Comparison of ENCODE assay signal across 7 mouse cellular contexts in the genomic region with DNA sequence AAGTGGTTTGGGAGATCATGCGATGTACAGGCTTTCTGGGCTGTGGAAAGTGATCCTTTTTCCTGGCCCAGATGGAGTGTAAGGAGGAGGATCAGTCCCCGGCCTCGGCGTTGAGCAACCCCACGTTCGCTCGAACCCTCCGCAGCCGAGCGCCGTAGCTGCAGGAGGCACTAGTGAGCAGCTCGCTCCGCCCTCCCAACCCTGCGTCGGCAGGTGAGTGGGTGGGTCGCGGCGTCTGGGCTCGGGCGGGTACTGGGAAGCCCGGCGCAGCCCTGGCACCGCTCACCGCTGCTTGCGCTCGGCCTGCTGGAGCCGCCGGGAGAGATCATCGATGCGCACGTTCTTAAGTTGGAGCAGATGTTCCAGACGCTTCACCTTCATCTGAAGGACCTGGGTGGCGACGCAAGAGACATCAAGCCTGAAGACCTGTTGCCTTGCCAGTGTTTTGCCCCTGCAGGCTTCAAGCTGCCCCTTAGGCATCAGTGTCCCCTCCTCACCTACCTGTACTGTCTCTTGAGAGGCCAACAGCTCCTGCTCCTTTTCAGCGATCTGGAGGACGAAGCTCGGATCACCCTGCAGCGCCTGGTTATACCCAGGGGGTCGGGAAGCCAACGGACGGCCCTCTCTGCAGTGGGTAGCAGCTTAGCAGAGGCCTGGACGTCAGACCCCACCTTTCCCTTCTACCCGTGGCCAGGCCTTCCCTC. TPM values are rescaled to one million over a fixed set of nuclear protein-coding genes. Genes with fewer than 3 reads are reported as not detected.
DNase-seq lines count a peak whose midpoint lies in the region; ATAC-seq lines count a peak whose summit lies in the region.

No protein-coding gene starts in this region.

- H3K9ac ChIP-seq in heart, embryonic 12.5 days: peak overlapping the region; percentile 61
- peak overlapping the region; percentile 28; the same call in 1 of the 2 replicates for H3K9ac ChIP-seq in kidney, embryonic 15.5 days
- H3K9ac ChIP-seq in liver, embryonic 11.5 days (ENCODE audit: low read depth, low read length): no peak overlapping the region
- H3K9ac ChIP-seq in neural tube, embryonic 11.5 days (ENCODE audit: low read length): no peak overlapping the region

- H3K4me1 ChIP-seq in heart, embryonic 12.5 days (replicated peaks): peaks cover 26% of the 10 kb centered on the region
- peaks cover 44% of the 10 kb centered on the region for H3K4me1 ChIP-seq in kidney, embryonic 15.5 days
- peaks cover 14% of the 10 kb centered on the region for H3K4me1 ChIP-seq in liver, embryonic 11.5 days (replicated peaks; ENCODE audit: control insufficient read depth, insufficient read depth, low read length)
- H3K4me1 ChIP-seq in neural tube, embryonic 11.5 days (ENCODE audit: control insufficient read depth, insufficient read depth, low read length): peaks cover 12% of the 10 kb centered on the region

- H3K4me2 ChIP-seq in heart, embryonic 12.5 days: peak overlapping the region; percentile 68
- H3K4me2 ChIP-seq in kidney, embryonic 15.5 days: peak overlapping the region; percentile 61
- H3K4me2 ChIP-seq in liver, embryonic 11.5 days: peak overlapping the region; percentile 52
- H3K4me2 ChIP-seq in neural tube, embryonic 11.5 days (ENCODE audit: low read depth): peak overlapping the region; percentile 26; the same call in 1 of the 2 replicates

- peak; percentile 52 for DNase-seq in ZHBTc4 (ENCODE audit: low read depth, low spot score)
- peak; percentile 64 to 77 for DNase-seq in cerebellum, postnatal 25 days
- no peak for DNase-seq in liver, embryonic 11.5 days (ENCODE audit: low spot score)
- DNase-seq in neural tube, embryonic 11.5 days (ENCODE audit: low spot score): no peak
- DNase-seq in testis, postnatal 14 days (ENCODE audit: low spot score): peak; percentile 73

- no peaks in the 10 kb centered on the region for H3K9me3 ChIP-seq in heart, embryonic 12.5 days (replicated peaks)
- no peaks in the 10 kb centered on the region for H3K9me3 ChIP-seq in kidney, embryonic 15.5 days (replicated peaks)
- H3K9me3 ChIP-seq in liver, embryonic 11.5 days (ENCODE audit: control insufficient read depth, low read length): no peaks in the 10 kb centered on the region
- no peaks in the 10 kb centered on the region for H3K9me3 ChIP-seq in neural tube, embryonic 11.5 days (ENCODE audit: control insufficient read depth, low read length)

- peak overlapping the region; percentile 42 for H3K4me3 ChIP-seq in heart, embryonic 12.5 days
- peak overlapping the region; percentile 37 for H3K4me3 ChIP-seq in kidney, embryonic 15.5 days (replicated peaks)
- peak overlapping the region; percentile 19 for H3K4me3 ChIP-seq in liver, embryonic 11.5 days (ENCODE audit: low read depth, low read length)
- 0 out of 2 replicates have a peak overlapping the region, but pooled peaks have one; percentile 10 for H3K4me3 ChIP-seq in neural tube, embryonic 11.5 days (ENCODE audit: low read depth, low read length)

- 4% methylated on average over 43 of the region's 43 CpGs for WGBS in heart, embryonic 12.5 days
- 4% methylated on average over 43 of the region's 43 CpGs for whole genome bisulfite sequencing in kidney, embryonic 15.5 days
- 6% methylated on average over 43 of the region's 43 CpGs for WGBS in liver, embryonic 11.5 days
- WGBS in neural tube, embryonic 11.5 days: 3% methylated on average over 43 of the region's 43 CpGs

- H3K27me3 ChIP-seq in heart, embryonic 12.5 days (replicated peaks): peaks cover 48% of the 10 kb centered on the region
- peaks cover 41% of the 10 kb centered on the region for H3K27me3 ChIP-seq in kidney, embryonic 15.5 days
- peaks cover 53% of the 10 kb centered on the region for H3K27me3 ChIP-seq in liver, embryonic 11.5 days (replicated peaks; ENCODE audit: control insufficient read depth, insufficient read depth, low read length)
- peaks cover 32% of the 10 kb centered on the region for H3K27me3 ChIP-seq in neural tube, embryonic 11.5 days (ENCODE audit: control insufficient read depth, insufficient read depth, low read length)

- ATAC-seq in heart, embryonic 12.5 days (ENCODE audit: insufficient number of reproducible peaks, low FRiP score): no peak
- no peak for ATAC-seq in kidney, embryonic 15.5 days (replicated peaks; ENCODE audit: low FRiP score)
- ATAC-seq in liver, embryonic 11.5 days (replicated peaks; ENCODE audit: low FRiP score): no peak
- ATAC-seq in neural tube, embryonic 11.5 days (ENCODE audit: insufficient read depth, low FRiP score, low TSS enrichment): no peak

- H3K27ac ChIP-seq in heart, embryonic 12.5 days (ENCODE audit: poor library complexity, severe bottlenecking): no peak overlapping the region
- no peak overlapping the region for H3K27ac ChIP-seq in kidney, embryonic 15.5 days
- no peak overlapping the region for H3K27ac ChIP-seq in liver, embryonic 11.5 days (ENCODE audit: low read depth, low read length)
- H3K27ac ChIP-seq in neural tube, embryonic 11.5 days (ENCODE audit: low read depth, low read length): no peak overlapping the region

- H3K36me3 ChIP-seq in heart, embryonic 12.5 days: 0 out of 2 replicates have a peak, but pooled peaks cover 8% of the 10 kb centered on the region
- H3K36me3 ChIP-seq in kidney, embryonic 15.5 days: 0 out of 2 replicates have a peak, but pooled peaks cover 3% of the 10 kb centered on the region
- H3K36me3 ChIP-seq in liver, embryonic 11.5 days (ENCODE audit: control insufficient read depth, insufficient read depth, low read length): no peaks in the 10 kb centered on the region
- H3K36me3 ChIP-seq in neural tube, embryonic 11.5 days (ENCODE audit: control insufficient read depth, insufficient read depth, low read length): no peaks in the 10 kb centered on the region; the same call in 1 of the 2 replicates

RNA-seq across cellular contexts. Expression of gene Cenpb, which starts 8.3 kb away (rescaled TPM):
- 6.9 and 7.2 TPM in 2 replicates for polyA plus RNA-seq in heart, embryonic 12.5 days (2016; fragmentation: Nextera tagmentation; extraction: Ambion mirVana)
- 10.6 and 10.8 TPM in 2 replicates for polyA plus RNA-seq in kidney, embryonic 15.5 days (2015; fragmentation: Nextera tagmentation; extraction: Ambion mirVana)
- 3.8 and 4.9 TPM in 2 replicates for polyA plus RNA-seq in liver, embryonic 11.5 days (2014; fragmentation: Nextera tagmentation; extraction: Ambion mirVana)
- polyA plus RNA-seq in neural tube, embryonic 11.5 days (2014; fragmentation: Nextera tagmentation; extraction: Ambion mirVana): 10.3 and 10.8 TPM in 2 replicates

RNA-seq across cellular contexts. Expression of gene 1700037H04Rik, which starts 11.7 kb away (rescaled TPM):
- polyA plus RNA-seq in heart, embryonic 12.5 days (2016; fragmentation: Nextera tagmentation; extraction: Ambion mirVana): 69.2 and 69.6 TPM in 2 replicates
- 82.9 and 91.1 TPM in 2 replicates for polyA plus RNA-seq in kidney, embryonic 15.5 days (2015; fragmentation: Nextera tagmentation; extraction: Ambion mirVana)
- 130 TPM in 2 replicates for polyA plus RNA-seq in liver, embryonic 11.5 days (2014; fragmentation: Nextera tagmentation; extraction: Ambion mirVana)
- 126 and 130 TPM in 2 replicates for polyA plus RNA-seq in neural tube, embryonic 11.5 days (2014; fragmentation: Nextera tagmentation; extraction: Ambion mirVana)

RNA-seq across cellular contexts. Expression of gene Cdc25b, which starts 15.2 kb away (rescaled TPM):
- polyA plus RNA-seq in heart, embryonic 12.5 days (2016; fragmentation: Nextera tagmentation; extraction: Ambion mirVana): 38.7 and 39.1 TPM in 2 replicates
- polyA plus RNA-seq in kidney, embryonic 15.5 days (2015; fragmentation: Nextera tagmentation; extraction: Ambion mirVana): 62.1 and 71.5 TPM in 2 replicates
- 76.4 and 85.4 TPM in 2 replicates for polyA plus RNA-seq in liver, embryonic 11.5 days (2014; fragmentation: Nextera tagmentation; extraction: Ambion mirVana)
- 108 and 115 TPM in 2 replicates for polyA plus RNA-seq in neural tube, embryonic 11.5 days (2014; fragmentation: Nextera tagmentation; extraction: Ambion mirVana)

RNA-seq across cellular contexts. Expression of gene Spef1, which starts 15.5 kb away (rescaled TPM):
- 1.2 and 1.3 TPM in 2 replicates for polyA plus RNA-seq in heart, embryonic 12.5 days (2016; fragmentation: Nextera tagmentation; extraction: Ambion mirVana)
- polyA plus RNA-seq in kidney, embryonic 15.5 days (2015; fragmentation: Nextera tagmentation; extraction: Ambion mirVana): 3.2 and 3.6 TPM in 2 replicates
- polyA plus RNA-seq in liver, embryonic 11.5 days (2014; fragmentation: Nextera tagmentation; extraction: Ambion mirVana): 1.3 and 1.5 TPM in 2 replicates
- polyA plus RNA-seq in neural tube, embryonic 11.5 days (2014; fragmentation: Nextera tagmentation; extraction: Ambion mirVana): 5.8 and 6.0 TPM in 2 replicates

RNA-seq across cellular contexts. Expression of gene Ap5s1, which starts 35.3 kb away (rescaled TPM):
- 30.1 and 32.0 TPM in 2 replicates for polyA plus RNA-seq in heart, embryonic 12.5 days (2016; fragmentation: Nextera tagmentation; extraction: Ambion mirVana)
- 25.6 TPM in 2 replicates for polyA plus RNA-seq in kidney, embryonic 15.5 days (2015; fragmentation: Nextera tagmentation; extraction: Ambion mirVana)
- 18.1 and 19.2 TPM in 2 replicates for polyA plus RNA-seq in liver, embryonic 11.5 days (2014; fragmentation: Nextera tagmentation; extraction: Ambion mirVana)
- polyA plus RNA-seq in neural tube, embryonic 11.5 days (2014; fragmentation: Nextera tagmentation; extraction: Ambion mirVana): 27.6 and 29.0 TPM in 2 replicates

Comparison
In these comparisons a context has a peak if more than half of its experiments do, and no peak if none do; other contexts are left out.
1. DNase-seq: peak in ZHBTc4 (single experiment), cerebellum, postnatal 25 days (2 of 2) and testis, postnatal 14 days (single experiment); none in liver, embryonic 11.5 days (single experiment) and neural tube, embryonic 11.5 days (single experiment).
2. H3K9ac ChIP-seq: peak in heart, embryonic 12.5 days (single experiment) and kidney, embryonic 15.5 days (single experiment); none in liver, embryonic 11.5 days (single experiment) and neural tube, embryonic 11.5 days (single experiment).
3. Peak in every context shown above with its lines, with median percentiles within 50 percentile points of each other: H3K4me2 ChIP-seq and H3K4me3 ChIP-seq.